Mouse (Mus musculus): ENCODE measurements around the gene Acsl3.

The Acsl3 gene

GRCm38 (mm10) chr1:78732290-78732689 lies 74.7 kb downstream of the Acsl3 start:
- in situ Hi-C loops (cut with MboI; ENCODE audit: unreplicated experiment in 2 of 2) = loop anchor here in 1 of 2 experiments (25.0 kb wide), 1 partner anchor 955 kb away; no protein-coding TSS in a partner anchor

GRCm38 (mm10) chr1:78734261-78735000 lies 76.8 kb downstream of the Acsl3 start:
- in situ Hi-C loops (cut with MboI; ENCODE audit: unreplicated experiment in 2 of 2) = loop anchor here in 1 of 2 experiments (25.0 kb wide), 1 partner anchor 953 kb away; no protein-coding TSS in a partner anchor

- in situ Hi-C loops (cut with MboI; ENCODE audit: unreplicated experiment in 2 of 2) = loop anchor here in 1 of 2 experiments (25.0 kb wide), 1 partner anchor 950 kb away; no protein-coding TSS in a partner anchor
Observed at GRCm38 (mm10) chr1:78737646-78738045, 80.0 kb downstream of the Acsl3 start.

GRCm38 (mm10) chr1:78740676-78741075 lies 83.1 kb downstream of the Acsl3 start:
- in situ Hi-C loops (cut with MboI; ENCODE audit: unreplicated experiment in 2 of 2) = loop anchor here in 1 of 2 experiments (25.0 kb wide), 1 partner anchor 947 kb away; no protein-coding TSS in a partner anchor

GRCm38 (mm10) chr1:78742198-78742597 lies 84.6 kb downstream of the Acsl3 start:
- in situ Hi-C loops (cut with MboI; ENCODE audit: unreplicated experiment in 2 of 2) = loop anchor here in 1 of 2 experiments (25.0 kb wide), 1 partner anchor 945 kb away; no protein-coding TSS in a partner anchor

- in situ Hi-C loops (cut with MboI; ENCODE audit: unreplicated experiment in 2 of 2) = loop anchor here in 1 of 2 experiments (25.0 kb wide), 1 partner anchor 944 kb away; no protein-coding TSS in a partner anchor
Observed at GRCm38 (mm10) chr1:78743318-78743717, 85.7 kb downstream of the Acsl3 start.

GRCm38 (mm10) chr1:78745230-78745777 lies 87.7 kb downstream of the Acsl3 start:
- in situ Hi-C loops (cut with MboI; ENCODE audit: unreplicated experiment in 2 of 2) = loop anchor here in 1 of 2 experiments (25.0 kb wide), 1 partner anchor 942 kb away; no protein-coding TSS in a partner anchor
